Mouse (Mus musculus): ENCODE data around the gene Cd109. TPM values are rescaled to one million over a fixed set of nuclear protein-coding genes. Genes with fewer than 3 reads are reported as not detected.

Cd109 gene
- 1.7 and 1.8 TPM in 2 replicates for polyA plus RNA-seq (2016; fragmentation: Nextera tagmentation; extraction: Ambion mirVana)

- Histone ChIP-seq H3K27ac (ENCODE audit: poor library complexity, severe bottlenecking) (no peak within 1 kb of the TSS), H3K9me3 (replicated peaks) (no peaks in the 10 kb centered on the region), H3K27me3 (replicated peaks) (no peaks in the 10 kb centered on the region), H3K9ac (peak within 1 kb of the TSS; percentile 65), H3K36me3 (no peaks in the 10 kb centered on the region), H3K4me3 (peak within 1 kb of the TSS; percentile 62), H3K4me2 (peak within 1 kb of the TSS; percentile 83), H3K4me1 (replicated peaks) (peaks cover 5% of the 10 kb centered on the region)
- under 1% methylated on average over 43 of the region's 43 CpGs for WGBS
- ATAC-seq (ENCODE audit: insufficient number of reproducible peaks, low FRiP score) = peak; percentile 23; the same call in 1 of the 2 replicates
These were observed at the start of gene Cd109 for GRCm38 (mm10) chr9:78615401-78616021. TSS of gene Cd109 (plus strand) at chr9:78615546.

- Histone ChIP-seq H3K4me1 (replicated peaks) (no peaks in the 10 kb centered on the region), H3K4me3 (no peak overlapping the region), H3K36me3 (peaks cover 16% of the 10 kb centered on the region), H3K27me3 (replicated peaks) (no peaks in the 10 kb centered on the region), H3K9me3 (replicated peaks) (no peaks in the 10 kb centered on the region), H3K9ac (no peak overlapping the region), H3K4me2 (no peak overlapping the region), H3K27ac (ENCODE audit: poor library complexity, severe bottlenecking) (no peak overlapping the region)
- 91% methylated on average over 9 of the region's 9 CpGs for WGBS
- ATAC-seq (ENCODE audit: insufficient number of reproducible peaks, low FRiP score) = no peak
These were observed 45.4 kb upstream of the Cd109 start for GRCm38 (mm10) chr9:78569934-78570333.

- Histone ChIP-seq H3K9ac (no peak overlapping the region), H3K9me3 (replicated peaks) (no peaks in the 10 kb centered on the region), H3K36me3 (peaks cover 27% of the 10 kb centered on the region), H3K27ac (ENCODE audit: poor library complexity, severe bottlenecking) (no peak overlapping the region), H3K4me3 (no peak overlapping the region), H3K27me3 (replicated peaks) (no peaks in the 10 kb centered on the region), H3K4me1 (replicated peaks) (no peaks in the 10 kb centered on the region), H3K4me2 (no peak overlapping the region)
- WGBS = 90% methylated on average over 5 of the region's 5 CpGs
- no peak for ATAC-seq (ENCODE audit: insufficient number of reproducible peaks, low FRiP score)
These were observed 38.9 kb upstream of the Cd109 start for GRCm38 (mm10) chr9:78576466-78576865.

- WGBS = 91% methylated on average over 7 of the region's 7 CpGs
- Histone ChIP-seq H3K4me3 (no peak overlapping the region), H3K4me2 (no peak overlapping the region), H3K27me3 (replicated peaks) (no peaks in the 10 kb centered on the region), H3K4me1 (replicated peaks) (no peaks in the 10 kb centered on the region), H3K9me3 (replicated peaks) (no peaks in the 10 kb centered on the region), H3K9ac (no peak overlapping the region), H3K36me3 (peaks cover 24% of the 10 kb centered on the region), H3K27ac (ENCODE audit: poor library complexity, severe bottlenecking) (no peak overlapping the region)
- no peak for ATAC-seq (ENCODE audit: insufficient number of reproducible peaks, low FRiP score)
These were observed 36.5 kb upstream of the Cd109 start for GRCm38 (mm10) chr9:78578824-78579223.

GRCm38 (mm10) chr9:78579644-78580396, 35.5 kb upstream of the Cd109 start:
- peaks cover 20% of the 10 kb centered on the region for H3K36me3 ChIP-seq
- no peak for ATAC-seq (ENCODE audit: insufficient number of reproducible peaks, low FRiP score)
- H3K4me3 ChIP-seq = no peak overlapping the region
- H3K9ac ChIP-seq = no peak overlapping the region
- no peaks in the 10 kb centered on the region for H3K27me3 ChIP-seq (replicated peaks)
- 61% methylated on average over 10 of the region's 10 CpGs for WGBS
- no peak overlapping the region for H3K27ac ChIP-seq (ENCODE audit: poor library complexity, severe bottlenecking)
- no peaks in the 10 kb centered on the region for H3K9me3 ChIP-seq (replicated peaks)
- no peak overlapping the region for H3K4me2 ChIP-seq
- no peaks in the 10 kb centered on the region for H3K4me1 ChIP-seq (replicated peaks)

GRCm38 (mm10) chr9:78587218-78587883, 28.0 kb upstream of the Cd109 start:
- peak overlapping the region; percentile 73 for H3K4me3 ChIP-seq
- H3K4me1 ChIP-seq (replicated peaks) = peaks cover 4% of the 10 kb centered on the region; the same call in 1 of the 2 replicates
- H3K9me3 ChIP-seq (replicated peaks) = no peaks in the 10 kb centered on the region
- 1% methylated on average over 31 of the region's 31 CpGs for WGBS
- peak overlapping the region; percentile 0; the same call in 1 of the 2 replicates for H3K27ac ChIP-seq (ENCODE audit: poor library complexity, severe bottlenecking)
- ATAC-seq (ENCODE audit: insufficient number of reproducible peaks, low FRiP score) = peak; percentile 26
- no peaks in the 10 kb centered on the region for H3K36me3 ChIP-seq
- H3K9ac ChIP-seq = peak overlapping the region; percentile 79
- 0 out of 2 replicates have a peak, but pooled peaks cover 5% of the 10 kb centered on the region for H3K27me3 ChIP-seq (replicated peaks)
- H3K4me2 ChIP-seq = peak overlapping the region; percentile 70

GRCm38 (mm10) chr9:78587914-78588313, 27.4 kb upstream of the Cd109 start, which contains the start of gene Slc17a5:
TSS of gene Slc17a5 (minus strand) at chr9:78588041.
- peak within 1 kb of the TSS; percentile 0; the same call in 1 of the 2 replicates for H3K27ac ChIP-seq (ENCODE audit: poor library complexity, severe bottlenecking)
- 0 out of 2 replicates have a peak, but pooled peaks cover 5% of the 10 kb centered on the region for H3K27me3 ChIP-seq (replicated peaks)
- WGBS = under 1% methylated on average over 27 of the region's 27 CpGs
- H3K9me3 ChIP-seq (replicated peaks) = no peaks in the 10 kb centered on the region
- H3K4me1 ChIP-seq (replicated peaks) = peaks cover 4% of the 10 kb centered on the region; the same call in 1 of the 2 replicates
- peak; percentile 98 for ATAC-seq (ENCODE audit: insufficient number of reproducible peaks, low FRiP score)
- H3K9ac ChIP-seq = peak within 1 kb of the TSS; percentile 79
- no peaks in the 10 kb centered on the region for H3K36me3 ChIP-seq
- peak within 1 kb of the TSS; percentile 73 for H3K4me3 ChIP-seq
- H3K4me2 ChIP-seq = peak within 1 kb of the TSS; percentile 70

GRCm38 (mm10) chr9:78588411-78589033, 26.8 kb upstream of the Cd109 start:
- peak overlapping the region; percentile 70 for H3K4me2 ChIP-seq
- 0 out of 2 replicates have a peak, but pooled peaks cover 5% of the 10 kb centered on the region for H3K27me3 ChIP-seq (replicated peaks)
- H3K4me1 ChIP-seq (replicated peaks) = peaks cover 4% of the 10 kb centered on the region; the same call in 1 of the 2 replicates
- peak overlapping the region; percentile 15; the same call in 1 of the 2 replicates for H3K9ac ChIP-seq
- H3K4me3 ChIP-seq = peak overlapping the region; percentile 73
- ATAC-seq (ENCODE audit: insufficient number of reproducible peaks, low FRiP score) = no peak
- WGBS = 73% methylated on average over 10 of the region's 10 CpGs
- H3K9me3 ChIP-seq (replicated peaks) = no peaks in the 10 kb centered on the region
- no peaks in the 10 kb centered on the region for H3K36me3 ChIP-seq
- no peak overlapping the region for H3K27ac ChIP-seq (ENCODE audit: poor library complexity, severe bottlenecking)

GRCm38 (mm10) chr9:78590471-78590870, 24.9 kb upstream of the Cd109 start:
- no peak overlapping the region for H3K9ac ChIP-seq
- no peak overlapping the region for H3K27ac ChIP-seq (ENCODE audit: poor library complexity, severe bottlenecking)
- H3K9me3 ChIP-seq (replicated peaks) = no peaks in the 10 kb centered on the region
- no peak overlapping the region for H3K4me3 ChIP-seq
- 0 out of 2 replicates have a peak, but pooled peaks cover 5% of the 10 kb centered on the region for H3K27me3 ChIP-seq (replicated peaks)
- peaks cover 4% of the 10 kb centered on the region; the same call in 1 of the 2 replicates for H3K4me1 ChIP-seq (replicated peaks)
- ATAC-seq (ENCODE audit: insufficient number of reproducible peaks, low FRiP score) = no peak
- no peaks in the 10 kb centered on the region for H3K36me3 ChIP-seq
- WGBS = 83% methylated on average over 2 of the region's 2 CpGs
- no peak overlapping the region for H3K4me2 ChIP-seq

- 71% methylated on average over 3 of the region's 3 CpGs for WGBS
- H3K4me2 ChIP-seq = no peak overlapping the region
- no peaks in the 10 kb centered on the region for H3K4me1 ChIP-seq (replicated peaks)
- ATAC-seq (ENCODE audit: insufficient number of reproducible peaks, low FRiP score) = no peak
- no peak overlapping the region for H3K27ac ChIP-seq (ENCODE audit: poor library complexity, severe bottlenecking)
- no peak overlapping the region for H3K4me3 ChIP-seq
- no peaks in the 10 kb centered on the region for H3K36me3 ChIP-seq
- no peaks in the 10 kb centered on the region for H3K27me3 ChIP-seq (replicated peaks)
- no peak overlapping the region for H3K9ac ChIP-seq
- H3K9me3 ChIP-seq (replicated peaks) = no peaks in the 10 kb centered on the region
These were observed 20.1 kb upstream of the Cd109 start for GRCm38 (mm10) chr9:78595257-78595656.
